Mouse (Mus musculus) cerebellum, adult 2 months (tissue): ENCODE results near the gene Fxyd6. TPM values are rescaled to one million over a fixed set of nuclear protein-coding genes. Genes with fewer than 3 reads are reported as not detected.

Experiments
- DNase-seq, 2 experiments: peaks; one replicate each; pipeline ENCODE4 v3.0.0; 2021
- H3K27ac ChIP-seq: fragments of 200-500 bp; 2 replicates; pipeline ENCODE4 v1.5.1; 2012; ENCODE audit warnings: low read length, control low read depth, inconsistent platforms; ENCODE audit not compliant: insufficient read depth
- H3K27me3 ChIP-seq: fragments of 200-500 bp; 2 replicates; pipeline ENCODE4 v1.6.1; 2012; ENCODE audit warnings: inconsistent platforms, mild to moderate bottlenecking, low read length, moderate library complexity; ENCODE audit not compliant: control insufficient read depth, insufficient read depth
- H3K4me1 ChIP-seq: fragments of 200-500 bp; 2 replicates; pipeline ENCODE4 v1.6.1; 2011; ENCODE audit warnings: low read length; ENCODE audit not compliant: control insufficient read depth, insufficient read depth
- H3K4me3 ChIP-seq: fragments of 200-500 bp; replicated peaks from 2 replicates; pipeline ENCODE3; 2011; ENCODE audit warnings: mild to moderate bottlenecking, low read depth, low read length, control low read depth; ENCODE audit not compliant: insufficient read depth
- CTCF ChIP-seq: fragments of 200-500 bp; IDR thresholded peaks from 2 replicates; pipeline ENCODE4 v1.5.1; 2011; ENCODE audit warnings: low read depth, mild to moderate bottlenecking, control low read depth, low read length, moderate library complexity, borderline replicate concordance; ENCODE audit not compliant: insufficient read depth
- POLR2A ChIP-seq: fragments of 200-500 bp; IDR thresholded peaks from 2 replicates; pipeline ENCODE4 v1.6.1; 2011; ENCODE audit warnings: low read length, control low read depth, borderline replicate concordance; ENCODE audit not compliant: insufficient read depth
- WGBS: fragments of 180-500 bp; shearing (Covaris S2); methylation state at CpG from one replicate; pipeline ENCODE4 v1.1.7; 2018; 5-methylcytosine and 5-hydroxymethylcytosine counted together
- polyA plus RNA-seq: library from polyadenylated mRNA; depleted of rRNA; stranded (reverse); fragments of >200 nt; gene quantifications from 2 replicates; pipeline ENCODE4 v1.2.3, GENCODE M21; 2012; rRNA removed

Gene Fxyd6
- polyA plus RNA-seq, 1 experiment, result 104 TPM

DNA sequence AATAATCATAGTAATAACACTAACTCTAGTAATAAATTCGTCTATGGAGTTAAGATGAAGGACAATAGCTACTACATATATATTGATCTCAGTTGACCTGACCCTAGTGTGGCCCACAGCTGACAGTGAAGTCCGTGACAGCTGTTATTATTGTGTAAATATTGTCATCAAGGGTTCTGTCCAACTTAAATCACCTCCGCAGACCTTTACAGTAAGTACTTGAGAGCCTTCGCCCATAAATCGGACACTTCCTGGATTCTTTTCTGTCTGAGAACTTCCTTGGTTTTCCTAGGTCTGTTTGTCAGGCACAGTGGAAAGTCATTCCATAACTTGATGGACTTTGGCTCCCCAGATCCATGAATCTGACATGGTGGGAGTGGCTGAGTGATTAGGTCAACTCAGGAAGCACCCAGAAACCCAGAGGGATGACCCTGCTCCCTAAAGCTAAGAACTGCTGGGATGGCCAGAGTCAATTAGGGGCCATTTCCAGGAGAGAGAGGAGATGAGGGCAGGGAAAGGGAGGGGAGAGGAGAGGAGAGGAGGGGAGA lies 74.3 kb downstream of the Fxyd6 start:
- TF ChIP-seq POLR2A (no peak), CTCF (no peak)
- 91% methylated on average over 5 of the region's 5 CpGs for whole genome bisulfite sequencing
- H3K4me3 ChIP-seq, result no peak overlapping the region
- DNase-seq, result no peak
- no peak overlapping the region for H3K27ac ChIP-seq
- no peaks in the 10 kb centered on the region for H3K27me3 ChIP-seq
- H3K4me1 ChIP-seq, result peaks cover 19% of the 10 kb centered on the region

Other genes starting within 250 kb of the Fxyd6 start
- 78.8 and 109 TPM in 2 replicates for gene Scn4b, start 231.8 kb upstream of the Fxyd6 start, polyA plus RNA-seq
- gene BC049352, start 188.2 kb upstream of the Fxyd6 start, polyA plus RNA-seq, result 1.9 and 2.8 TPM in 2 replicates
- 0.11 and 0.34 TPM in 2 replicates for gene Tmprss4, start 166.1 kb upstream of the Fxyd6 start, polyA plus RNA-seq
- 4.5 and 6.0 TPM in 2 replicates for gene Il10ra, start 101.0 kb upstream of the Fxyd6 start, polyA plus RNA-seq
- not detected in 2 replicates for gene Tmprss13, start 51.1 kb upstream of the Fxyd6 start, polyA plus RNA-seq
- gene Fxyd2, start 29.5 kb downstream of the Fxyd6 start, polyA plus RNA-seq, result 2.1 and 3.1 TPM in 2 replicates
- gene Dscaml1, start 56.4 kb downstream of the Fxyd6 start, polyA plus RNA-seq, result 23.4 and 27.0 TPM in 2 replicates